Mouse (Mus musculus): ENCODE results near the gene Gpatch8. TPM values are rescaled to one million over a fixed set of nuclear protein-coding genes. Genes with fewer than 3 reads are reported as not detected.
A peak's percentile ranks its signal among the peaks of the same experiment; 100 is the strongest.

Gene Gpatch8
- polyA plus RNA-seq, 2 experiments: 38.2 to 43.0 TPM

GRCm38 (mm10) chr11:102445891-102446361 is 110.3 kb downstream of the Gpatch8 start:
- H3K4me1 ChIP-seq (ENCODE audit: control insufficient read depth, insufficient read depth, low read length): peaks cover 26% of the 10 kb centered on the region
- peak overlapping the region; percentile 85 for H3K4me3 ChIP-seq (replicated peaks; ENCODE audit: low read length)
- no peak for TF ChIP-seq POLR2A (IDR thresholded peaks at IDR 0.05; ENCODE audit: borderline replicate concordance, extremely low read depth, insufficient read depth, insufficient read length)
- 6% methylated on average over 7 of the region's 7 CpGs for whole genome bisulfite sequencing
- peak overlapping the region; percentile 61 for H3K27ac ChIP-seq (replicated peaks; ENCODE audit: low read depth, low read length)
- ATAC-seq (ENCODE audit: low FRiP score, low read depth): no peak
- H3K4me2 ChIP-seq (replicated peaks; ENCODE audit: low read depth, low read length, severe bottlenecking): peak overlapping the region; percentile 61
- H3K36me3 ChIP-seq (ENCODE audit: control insufficient read depth, insufficient read depth, low read length): peaks cover 30% of the 10 kb centered on the region
- DNase-seq (ENCODE audit: low spot score): peak; percentile 73
- H3K27me3 ChIP-seq (ENCODE audit: control insufficient read depth, insufficient read depth, low read length): peaks cover 9% of the 10 kb centered on the region; the same call in 1 of the 2 replicates
- H3K9ac ChIP-seq (ENCODE audit: low read depth, low read length, severe bottlenecking): peak overlapping the region; percentile 97
- H3K9me3 ChIP-seq (ENCODE audit: control insufficient read depth, low read length): no peaks in the 10 kb centered on the region

- DNase-seq (ENCODE audit: low spot score) (peak; percentile 61), ATAC-seq (ENCODE audit: low FRiP score, low read depth) (peak; percentile 47)
- H3K27me3 ChIP-seq (ENCODE audit: control insufficient read depth, insufficient read depth, low read length): peaks cover 9% of the 10 kb centered on the region; the same call in 1 of the 2 replicates
- WGBS: 17% methylated on average over 8 of the region's 10 CpGs
- peak overlapping the region; percentile 85 for H3K4me3 ChIP-seq (replicated peaks; ENCODE audit: low read length)
- peak overlapping the region; percentile 61 for H3K27ac ChIP-seq (replicated peaks; ENCODE audit: low read depth, low read length)
- TF ChIP-seq POLR2A (IDR thresholded peaks at IDR 0.05; ENCODE audit: borderline replicate concordance, extremely low read depth, insufficient read depth, insufficient read length): no peak
- 0 out of 2 replicates have a peak overlapping the region, but pooled peaks have one; percentile 97 for H3K9ac ChIP-seq (ENCODE audit: low read depth, low read length, severe bottlenecking)
- no peaks in the 10 kb centered on the region for H3K9me3 ChIP-seq (ENCODE audit: control insufficient read depth, low read length)
- H3K4me2 ChIP-seq (replicated peaks; ENCODE audit: low read depth, low read length, severe bottlenecking): peak overlapping the region; percentile 61
- peaks cover 26% of the 10 kb centered on the region for H3K4me1 ChIP-seq (ENCODE audit: control insufficient read depth, insufficient read depth, low read length)
- peaks cover 36% of the 10 kb centered on the region for H3K36me3 ChIP-seq (ENCODE audit: control insufficient read depth, insufficient read depth, low read length)
Measured at GRCm38 (mm10) chr11:102445264-102445890, 110.8 kb downstream of the Gpatch8 start.

- ATAC-seq (ENCODE audit: low FRiP score, low read depth): no peak
- 14% methylated on average over 6 of the region's 6 CpGs for WGBS
- Histone ChIP-seq H3K27ac (replicated peaks; ENCODE audit: low read depth, low read length) (no peak overlapping the region), H3K9ac (ENCODE audit: low read depth, low read length, severe bottlenecking) (no peak overlapping the region), H3K27me3 (ENCODE audit: control insufficient read depth, insufficient read depth, low read length) (peaks cover 8% of the 10 kb centered on the region; the same call in 1 of the 2 replicates), H3K4me3 (replicated peaks; ENCODE audit: low read length) (no peak overlapping the region), H3K4me1 (ENCODE audit: control insufficient read depth, insufficient read depth, low read length) (peaks cover 26% of the 10 kb centered on the region), H3K9me3 (ENCODE audit: control insufficient read depth, low read length) (no peaks in the 10 kb centered on the region), H3K4me2 (replicated peaks; ENCODE audit: low read depth, low read length, severe bottlenecking) (no peak overlapping the region), H3K36me3 (ENCODE audit: control insufficient read depth, insufficient read depth, low read length) (peaks cover 42% of the 10 kb centered on the region)
- DNase-seq (ENCODE audit: low spot score): no peak
- TF ChIP-seq POLR2A (IDR thresholded peaks at IDR 0.05; ENCODE audit: borderline replicate concordance, extremely low read depth, insufficient read depth, insufficient read length): no peak
Measured at GRCm38 (mm10) chr11:102444781-102445180, 111.4 kb downstream of the Gpatch8 start.

- Histone ChIP-seq H3K27me3 (ENCODE audit: control insufficient read depth, insufficient read depth, low read length) (peaks cover 4% of the 10 kb centered on the region; the same call in 1 of the 2 replicates), H3K36me3 (ENCODE audit: control insufficient read depth, insufficient read depth, low read length) (peaks cover 46% of the 10 kb centered on the region), H3K9ac (ENCODE audit: low read depth, low read length, severe bottlenecking) (no peak overlapping the region), H3K27ac (replicated peaks; ENCODE audit: low read depth, low read length) (no peak overlapping the region), H3K4me3 (replicated peaks; ENCODE audit: low read length) (no peak overlapping the region), H3K4me2 (replicated peaks; ENCODE audit: low read depth, low read length, severe bottlenecking) (no peak overlapping the region), H3K4me1 (ENCODE audit: control insufficient read depth, insufficient read depth, low read length) (peaks cover 26% of the 10 kb centered on the region), H3K9me3 (ENCODE audit: control insufficient read depth, low read length) (no peaks in the 10 kb centered on the region)
- no peak for TF ChIP-seq POLR2A (IDR thresholded peaks at IDR 0.05; ENCODE audit: borderline replicate concordance, extremely low read depth, insufficient read depth, insufficient read length)
- DNase-seq (ENCODE audit: low spot score) (no peak), ATAC-seq (ENCODE audit: low FRiP score, low read depth) (no peak)
- 76% methylated on average over 3 of the region's 3 CpGs for WGBS
Measured at GRCm38 (mm10) chr11:102444321-102444720, 111.9 kb downstream of the Gpatch8 start.

DNA sequence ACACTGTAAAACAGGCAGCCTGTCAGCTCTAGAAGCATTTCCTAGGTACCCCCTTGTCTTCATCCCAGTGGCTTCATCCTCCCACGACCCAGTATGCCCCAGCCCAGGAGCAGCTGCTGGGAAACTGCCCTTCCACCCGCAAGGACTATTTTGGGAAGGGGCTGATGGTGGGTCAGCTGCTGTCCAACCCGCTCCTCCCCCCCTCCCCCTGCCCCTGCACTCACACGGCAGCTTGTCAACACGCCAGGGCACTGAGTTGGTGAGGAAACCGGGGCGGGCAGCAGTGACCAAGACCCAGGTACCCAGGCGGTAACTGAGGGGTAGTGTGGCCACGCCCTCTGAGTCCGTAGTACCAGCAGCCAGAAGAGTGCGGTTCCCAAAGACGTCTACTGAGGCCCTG is 112.5 kb downstream of the Gpatch8 start:
- 62% methylated on average over 12 of the region's 12 CpGs for WGBS
- Histone ChIP-seq H3K27me3 (ENCODE audit: control insufficient read depth, insufficient read depth, low read length) (no peaks in the 10 kb centered on the region; the same call in 1 of the 2 replicates), H3K27ac (replicated peaks; ENCODE audit: low read depth, low read length) (no peak overlapping the region), H3K36me3 (ENCODE audit: control insufficient read depth, insufficient read depth, low read length) (peaks cover 52% of the 10 kb centered on the region), H3K4me2 (replicated peaks; ENCODE audit: low read depth, low read length, severe bottlenecking) (no peak overlapping the region), H3K4me1 (ENCODE audit: control insufficient read depth, insufficient read depth, low read length) (peaks cover 26% of the 10 kb centered on the region), H3K9ac (ENCODE audit: low read depth, low read length, severe bottlenecking) (no peak overlapping the region), H3K4me3 (replicated peaks; ENCODE audit: low read length) (no peak overlapping the region), H3K9me3 (ENCODE audit: control insufficient read depth, low read length) (no peaks in the 10 kb centered on the region)
- ATAC-seq (ENCODE audit: low FRiP score, low read depth): no peak
- DNase-seq (ENCODE audit: low spot score): no peak
- no peak for TF ChIP-seq POLR2A (IDR thresholded peaks at IDR 0.05; ENCODE audit: borderline replicate concordance, extremely low read depth, insufficient read depth, insufficient read length)

Data from limb, embryonic 14.5 days (tissue).